Mouse (Mus musculus): ENCODE measurements around the gene Gamt. TPM values are rescaled to one million over a fixed set of nuclear protein-coding genes. Genes with fewer than 3 reads are reported as not detected.
A peak's percentile ranks its signal among the peaks of the same experiment; 100 is the strongest.

The Gamt gene
- polyA plus RNA-seq, 1 experiment, result 52.9 TPM

- H3K4me1 ChIP-seq (ENCODE audit: control insufficient read depth, insufficient read depth, low read length), result peaks cover 23% of the 10 kb centered on the region
- H3K27me3 ChIP-seq (ENCODE audit: control insufficient read depth, insufficient read depth, low read length), result no peaks in the 10 kb centered on the region
- no peak for TF ChIP-seq POLR2A (IDR thresholded peaks at IDR 0.05; ENCODE audit: borderline replicate concordance, insufficient read depth, low read length)
- TF ChIP-seq CTCF (IDR thresholded peaks at IDR 0.05; ENCODE audit: borderline replicate concordance, insufficient read depth, low read depth, low read length), result no peak
- WGBS, result 63% methylated on average over 4 of the region's 4 CpGs
- H3K27ac ChIP-seq (ENCODE audit: insufficient read depth, low read length), result no peak overlapping the region
- DNase-seq, result no peak
- no peak overlapping the region for H3K4me3 ChIP-seq (replicated peaks; ENCODE audit: insufficient read depth, low read depth, low read length)
Measured at GRCm38 (mm10) chr10:80294311-80294710, 33.5 kb upstream of the Gamt start.

GRCm38 (mm10) chr10:80293325-80293724 lies 32.5 kb upstream of the Gamt start:
- Histone ChIP-seq H3K27me3 (ENCODE audit: control insufficient read depth, insufficient read depth, low read length) (no peaks in the 10 kb centered on the region), H3K4me1 (ENCODE audit: control insufficient read depth, insufficient read depth, low read length) (peaks cover 20% of the 10 kb centered on the region), H3K4me3 (replicated peaks; ENCODE audit: insufficient read depth, low read depth, low read length) (peak overlapping the region; percentile 91), H3K27ac (ENCODE audit: insufficient read depth, low read length) (no peak overlapping the region)
- WGBS, result 10% methylated on average over 14 of the region's 14 CpGs
- TF ChIP-seq POLR2A (IDR thresholded peaks at IDR 0.05; ENCODE audit: borderline replicate concordance, insufficient read depth, low read length) (no peak), CTCF (IDR thresholded peaks at IDR 0.05; ENCODE audit: borderline replicate concordance, insufficient read depth, low read depth, low read length) (no peak)
- DNase-seq, result no peak

GRCm38 (mm10) chr10:80292251-80293146 lies 31.7 kb upstream of the Gamt start, which contains the start of gene Rps15:
TSS of gene Rps15 (plus strand) at chr10:80292453.
- DNase-seq, result peak; percentile 94 to 95
- H3K4me1 ChIP-seq (ENCODE audit: control insufficient read depth, insufficient read depth, low read length), result peaks cover 14% of the 10 kb centered on the region
- H3K4me3 ChIP-seq (replicated peaks; ENCODE audit: insufficient read depth, low read depth, low read length), result peak within 1 kb of the TSS; percentile 91
- no peaks in the 10 kb centered on the region for H3K27me3 ChIP-seq (ENCODE audit: control insufficient read depth, insufficient read depth, low read length)
- WGBS, result under 1% methylated on average over 72 of the region's 72 CpGs
- H3K27ac ChIP-seq (ENCODE audit: insufficient read depth, low read length), result no peak within 1 kb of the TSS
- TF ChIP-seq CTCF (IDR thresholded peaks at IDR 0.05; ENCODE audit: borderline replicate concordance, insufficient read depth, low read depth, low read length) (peak; percentile 42; the same call in 1 of the 2 replicates), POLR2A (IDR thresholded peaks at IDR 0.05; ENCODE audit: borderline replicate concordance, insufficient read depth, low read length) (peak; percentile 97)

GRCm38 (mm10) chr10:80288657-80289056 lies 27.8 kb upstream of the Gamt start:
- TF ChIP-seq POLR2A (IDR thresholded peaks at IDR 0.05; ENCODE audit: borderline replicate concordance, insufficient read depth, low read length) (no peak), CTCF (IDR thresholded peaks at IDR 0.05; ENCODE audit: borderline replicate concordance, insufficient read depth, low read depth, low read length) (no peak)
- H3K27ac ChIP-seq (ENCODE audit: insufficient read depth, low read length), result no peak overlapping the region
- H3K4me1 ChIP-seq (ENCODE audit: control insufficient read depth, insufficient read depth, low read length), result peaks cover 7% of the 10 kb centered on the region
- no peak for DNase-seq
- 62% methylated on average over 8 of the region's 8 CpGs for WGBS
- H3K4me3 ChIP-seq (replicated peaks; ENCODE audit: insufficient read depth, low read depth, low read length), result no peak overlapping the region
- H3K27me3 ChIP-seq (ENCODE audit: control insufficient read depth, insufficient read depth, low read length), result no peaks in the 10 kb centered on the region

- H3K27ac ChIP-seq (ENCODE audit: insufficient read depth, low read length), result no peak overlapping the region
- DNase-seq, result no peak
- H3K4me1 ChIP-seq (ENCODE audit: control insufficient read depth, insufficient read depth, low read length), result peaks cover 13% of the 10 kb centered on the region
- 89% methylated on average over 12 of the region's 12 CpGs for WGBS
- no peak overlapping the region for H3K4me3 ChIP-seq (replicated peaks; ENCODE audit: insufficient read depth, low read depth, low read length)
- H3K27me3 ChIP-seq (ENCODE audit: control insufficient read depth, insufficient read depth, low read length), result no peaks in the 10 kb centered on the region
- TF ChIP-seq POLR2A (IDR thresholded peaks at IDR 0.05; ENCODE audit: borderline replicate concordance, insufficient read depth, low read length) (no peak), CTCF (IDR thresholded peaks at IDR 0.05; ENCODE audit: borderline replicate concordance, insufficient read depth, low read depth, low read length) (no peak)
Measured at GRCm38 (mm10) chr10:80288097-80288496, 27.3 kb upstream of the Gamt start.

GRCm38 (mm10) chr10:80285222-80286070 lies 24.6 kb upstream of the Gamt start:
- peaks cover 35% of the 10 kb centered on the region for H3K4me1 ChIP-seq (ENCODE audit: control insufficient read depth, insufficient read depth, low read length)
- no peak for TF ChIP-seq CTCF (IDR thresholded peaks at IDR 0.05; ENCODE audit: borderline replicate concordance, insufficient read depth, low read depth, low read length)
- TF ChIP-seq POLR2A (IDR thresholded peaks at IDR 0.05; ENCODE audit: borderline replicate concordance, insufficient read depth, low read length), result no peak
- 57% methylated on average over 15 of the region's 15 CpGs for WGBS
- no peak overlapping the region for H3K27ac ChIP-seq (ENCODE audit: insufficient read depth, low read length)
- H3K27me3 ChIP-seq (ENCODE audit: control insufficient read depth, insufficient read depth, low read length), result no peaks in the 10 kb centered on the region
- DNase-seq, result no peak
- H3K4me3 ChIP-seq (replicated peaks; ENCODE audit: insufficient read depth, low read depth, low read length), result no peak overlapping the region

- TF ChIP-seq CTCF (IDR thresholded peaks at IDR 0.05; ENCODE audit: borderline replicate concordance, insufficient read depth, low read depth, low read length), result no peak
- DNase-seq, result no peak
- Histone ChIP-seq H3K27me3 (ENCODE audit: control insufficient read depth, insufficient read depth, low read length) (no peaks in the 10 kb centered on the region), H3K4me3 (replicated peaks; ENCODE audit: insufficient read depth, low read depth, low read length) (no peak overlapping the region), H3K27ac (ENCODE audit: insufficient read depth, low read length) (peak overlapping the region; percentile 78), H3K4me1 (ENCODE audit: control insufficient read depth, insufficient read depth, low read length) (peaks cover 35% of the 10 kb centered on the region)
- WGBS, result 67% methylated on average over 20 of the region's 20 CpGs
Measured at GRCm38 (mm10) chr10:80282481-80283441, 21.9 kb upstream of the Gamt start.

All from cerebellum, adult 2 months (tissue).